Mouse (Mus musculus) testis, adult 2 months (tissue): ENCODE measurements around the gene Atf7. TPM values are rescaled to one million over a fixed set of nuclear protein-coding genes. Genes with fewer than 3 reads are reported as not detected.

ENCODE experiments used
- H3K27ac ChIP-seq: fragments of 200-500 bp; 2 replicates; pipeline ENCODE4 v1.5.1; 2012; ENCODE audit warnings: low read depth, low read length; ENCODE audit not compliant: control insufficient read depth, insufficient read depth
- H3K27me3 ChIP-seq: fragments of 200-500 bp; 2 replicates; pipeline ENCODE4 v1.6.1; 2012; ENCODE audit warnings: mild to moderate bottlenecking, low read length, moderate library complexity; ENCODE audit not compliant: control insufficient read depth, insufficient read depth
- H3K36me3 ChIP-seq: fragments of 200-500 bp; 2 replicates; pipeline ENCODE4 v1.6.1; 2012; ENCODE audit warnings: mild to moderate bottlenecking, low read length; ENCODE audit not compliant: control insufficient read depth, insufficient read depth
- H3K4me1 ChIP-seq: fragments of 200-500 bp; 2 replicates; pipeline ENCODE4 v1.6.1; 2012; ENCODE audit warnings: low read length; ENCODE audit not compliant: control insufficient read depth, insufficient read depth
- H3K4me3 ChIP-seq: fragments of 200-500 bp; 2 replicates; pipeline ENCODE4 v1.5.1; 2012; ENCODE audit warnings: low read depth, mild to moderate bottlenecking, low read length, moderate library complexity, mixed read lengths; ENCODE audit not compliant: control insufficient read depth
- CTCF ChIP-seq: fragments of 200-500 bp; IDR thresholded peaks from 2 replicates; pipeline ENCODE4 v1.5.1; 2012; ENCODE audit warnings: low read depth, mild to moderate bottlenecking, inconsistent platforms, low read length, moderate library complexity; ENCODE audit not compliant: control insufficient read depth, insufficient read depth, insufficient replicate concordance
- POLR2A ChIP-seq: fragments of 200-500 bp; IDR thresholded peaks from 2 replicates; pipeline ENCODE4 v1.6.1; 2012; ENCODE audit warnings: low read depth, mild to moderate bottlenecking, inconsistent platforms, low read length, moderate library complexity; ENCODE audit not compliant: control insufficient read depth
- polyA plus RNA-seq: library from polyadenylated mRNA; depleted of rRNA; stranded (reverse); fragments of >200 nt; gene quantifications from 2 replicates; pipeline ENCODE4 v1.2.3, GENCODE M21; 2012

The Atf7 gene
- polyA plus RNA-seq, 1 experiment, result 42.9 TPM

GRCm38 (mm10) chr15:102547478-102547877, 77.8 kb downstream of the Atf7 start:
- H3K36me3 ChIP-seq, result peaks cover 2% of the 10 kb centered on the region
- no peaks in the 10 kb centered on the region for H3K4me1 ChIP-seq
- no peak overlapping the region for H3K4me3 ChIP-seq
- TF ChIP-seq CTCF, result no peak
- no peak for TF ChIP-seq POLR2A
- H3K27ac ChIP-seq, result no peak overlapping the region
- H3K27me3 ChIP-seq, result no peaks in the 10 kb centered on the region

GRCm38 (mm10) chr15:102546677-102547427, 78.4 kb downstream of the Atf7 start:
- Histone ChIP-seq H3K27ac (no peak overlapping the region), H3K4me3 (no peak overlapping the region), H3K36me3 (peaks cover 2% of the 10 kb centered on the region), H3K27me3 (no peaks in the 10 kb centered on the region), H3K4me1 (no peaks in the 10 kb centered on the region)
- TF ChIP-seq CTCF, result no peak
- TF ChIP-seq POLR2A, result no peak

DNA sequence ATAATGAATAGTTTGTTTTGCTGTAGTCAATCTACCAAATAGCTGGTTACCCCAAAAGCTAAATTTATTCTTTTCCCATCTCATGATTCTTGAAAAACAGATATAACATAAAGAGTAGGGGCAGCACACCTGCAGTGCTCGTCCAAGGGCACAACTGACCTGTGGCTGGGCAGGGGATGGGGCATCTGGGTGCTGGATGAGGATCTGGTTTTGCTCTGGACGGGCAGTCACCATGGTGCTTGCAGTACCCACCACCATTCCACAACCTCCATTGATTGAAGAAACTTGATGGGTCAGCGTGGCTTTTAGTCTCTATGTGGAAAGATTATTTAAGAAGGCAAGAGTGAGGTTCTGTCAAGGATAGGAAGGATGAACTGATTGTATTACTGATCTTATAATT, 79.0 kb downstream of the Atf7 start:
- Histone ChIP-seq H3K4me3 (no peak overlapping the region), H3K27me3 (no peaks in the 10 kb centered on the region), H3K36me3 (peaks cover 2% of the 10 kb centered on the region), H3K27ac (no peak overlapping the region), H3K4me1 (no peaks in the 10 kb centered on the region)
- TF ChIP-seq CTCF (no peak), POLR2A (no peak)

- TF ChIP-seq CTCF (no peak), POLR2A (no peak)
- Histone ChIP-seq H3K4me1 (no peaks in the 10 kb centered on the region), H3K4me3 (no peak overlapping the region), H3K36me3 (peaks cover 2% of the 10 kb centered on the region; the same call in 1 of the 2 replicates), H3K27ac (no peak overlapping the region), H3K27me3 (no peaks in the 10 kb centered on the region)
These were observed 80.5 kb downstream of the Atf7 start for GRCm38 (mm10) chr15:102544801-102545200.

DNA sequence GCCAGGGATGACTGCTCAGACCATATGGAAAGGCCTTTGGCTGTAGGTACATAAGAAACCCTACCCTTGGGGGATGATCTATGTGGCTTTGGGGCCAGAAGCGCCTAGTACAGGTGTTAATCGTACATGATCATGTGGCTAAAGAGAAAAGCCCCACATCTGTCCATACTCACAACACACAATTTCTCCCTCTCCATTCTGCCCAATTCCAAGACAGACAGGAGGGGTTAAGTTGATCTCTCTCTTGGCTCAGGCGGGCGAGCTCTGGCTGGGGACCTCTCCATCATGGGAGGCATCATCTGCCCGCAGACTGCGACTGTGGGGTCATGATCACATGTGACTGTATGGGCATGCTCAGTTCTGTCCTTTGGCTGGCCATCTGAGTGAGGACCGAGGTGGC, 91.3 kb downstream of the Atf7 start:
- Histone ChIP-seq H3K27me3 (no peaks in the 10 kb centered on the region), H3K27ac (no peak overlapping the region), H3K36me3 (peaks cover 2% of the 10 kb centered on the region), H3K4me3 (no peak overlapping the region), H3K4me1 (no peaks in the 10 kb centered on the region)
- no peak for TF ChIP-seq CTCF
- no peak for TF ChIP-seq POLR2A

DNA sequence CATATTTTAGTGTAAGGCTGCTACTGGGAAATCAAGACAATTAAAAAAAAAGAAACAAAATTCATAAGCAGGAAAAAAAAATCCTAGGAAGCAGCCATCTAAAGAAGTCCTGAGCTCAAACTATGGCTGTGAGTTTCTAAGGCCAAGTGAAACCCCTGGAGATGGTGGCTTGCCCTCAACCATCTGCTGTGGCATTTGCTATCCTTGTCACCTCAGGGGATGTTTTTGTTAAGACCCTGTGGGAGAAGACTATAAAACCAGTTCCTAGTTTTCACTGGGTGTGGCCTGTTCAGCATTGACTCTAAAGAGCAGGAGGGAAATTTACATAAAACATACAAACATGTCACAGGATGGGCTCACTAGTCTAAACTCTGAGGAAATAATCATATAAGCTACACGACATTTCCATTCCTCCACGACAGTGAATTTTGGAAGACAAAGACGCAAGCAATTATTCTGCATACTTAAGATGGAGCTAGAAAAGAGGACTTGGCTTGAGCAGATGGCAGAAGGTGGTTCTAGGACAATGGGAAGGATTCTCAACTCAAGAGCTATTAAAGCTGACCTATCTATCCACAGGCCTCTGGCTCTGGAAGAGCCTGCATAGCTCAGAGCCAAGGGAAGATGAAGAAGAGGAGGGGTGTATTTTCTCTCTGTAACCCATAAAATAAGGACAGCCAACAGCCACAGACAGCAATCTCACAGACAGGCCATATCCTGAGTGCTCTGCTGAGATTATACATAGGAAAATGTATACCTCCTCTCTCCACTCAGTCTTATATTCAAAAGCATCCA, 93.0 kb downstream of the Atf7 start:
- Histone ChIP-seq H3K4me1 (no peaks in the 10 kb centered on the region), H3K4me3 (no peak overlapping the region), H3K36me3 (peaks cover 2% of the 10 kb centered on the region), H3K27ac (no peak overlapping the region), H3K27me3 (no peaks in the 10 kb centered on the region)
- no peak for TF ChIP-seq CTCF
- no peak for TF ChIP-seq POLR2A

DNA sequence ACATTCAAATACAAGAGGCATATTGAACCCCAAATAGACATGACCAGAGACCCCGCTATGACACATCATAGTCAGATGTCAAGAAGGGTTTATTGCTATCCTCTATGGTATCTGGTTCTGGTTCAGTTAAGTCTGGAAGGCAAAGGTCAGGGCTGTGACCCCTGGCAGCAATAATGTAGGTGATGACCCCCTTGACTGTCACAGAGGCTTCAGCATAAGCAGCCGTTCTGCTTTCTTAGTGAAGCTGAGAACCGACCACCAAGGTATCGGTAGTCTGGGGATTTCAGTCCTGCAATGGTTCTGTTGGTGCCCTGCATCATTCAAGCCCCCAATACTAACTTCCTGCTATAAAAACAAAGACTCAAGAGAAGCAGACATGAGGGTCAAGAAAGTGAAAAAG, 93.7 kb downstream of the Atf7 start:
- peaks cover 2% of the 10 kb centered on the region for H3K36me3 ChIP-seq
- H3K4me1 ChIP-seq, result no peaks in the 10 kb centered on the region
- no peak for TF ChIP-seq CTCF
- no peak for TF ChIP-seq POLR2A
- no peak overlapping the region for H3K27ac ChIP-seq
- no peaks in the 10 kb centered on the region for H3K27me3 ChIP-seq
- H3K4me3 ChIP-seq, result no peak overlapping the region
